In the genomic region with DNA sequence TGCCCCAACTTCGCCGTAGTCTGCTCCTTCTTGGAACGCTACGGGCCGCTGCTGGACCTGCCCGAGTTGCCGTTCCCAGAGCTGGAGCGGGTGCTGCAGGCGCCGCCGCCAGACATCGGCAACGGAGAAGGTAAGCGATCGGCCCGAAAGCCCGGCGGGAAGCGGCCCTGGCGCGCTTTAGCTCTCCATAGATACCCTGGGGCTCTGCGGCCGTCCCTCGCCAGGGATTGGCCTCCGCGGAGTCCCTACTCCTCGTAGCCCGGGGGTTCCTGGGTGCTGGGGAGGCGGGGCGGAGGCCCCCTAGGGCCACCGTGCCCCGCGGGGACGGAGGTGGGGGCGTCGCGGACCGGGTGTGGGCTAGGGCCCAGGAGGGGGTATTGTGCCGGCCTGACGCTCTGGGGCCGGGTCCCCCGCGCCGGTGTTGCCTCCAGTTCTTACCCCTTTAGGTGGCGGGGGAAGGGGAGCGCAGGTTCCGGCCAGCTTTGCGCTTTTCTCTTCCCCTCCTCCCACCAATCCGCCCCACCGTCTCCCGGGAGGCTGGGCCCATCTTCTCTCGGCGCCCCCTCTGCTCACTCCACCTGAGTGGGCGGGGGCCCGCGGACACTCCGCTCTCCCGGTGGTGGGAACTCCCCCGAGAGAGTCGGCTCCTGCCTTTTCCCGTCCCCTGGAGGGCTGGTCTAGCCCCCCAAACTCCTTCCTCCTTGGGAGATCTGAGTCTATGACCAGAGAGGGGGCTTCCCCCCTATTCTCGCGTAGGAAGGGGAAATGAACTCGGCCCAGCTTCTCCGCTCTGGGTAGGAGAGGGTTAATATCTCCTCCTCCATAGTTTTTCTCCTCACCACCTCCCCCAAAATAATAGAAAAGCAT, we compare ENCODE assay signal across 8 mouse cellular contexts. TPM values are rescaled to one million over a fixed set of nuclear protein-coding genes. Genes with fewer than 3 reads are reported as not detected.
DNase-seq lines count a peak whose midpoint lies in the region; ATAC-seq and TF ChIP-seq lines count a peak whose summit lies in the region.

No protein-coding gene starts in this region.

- TF ChIP-seq CTCF in ES-Bruce4 (IDR thresholded peaks at IDR 0.05; ENCODE audit: low read depth, low read length): no peak
- no peak for TF ChIP-seq CTCF in heart, postnatal 0 days (IDR thresholded peaks at IDR 0.05; ENCODE audit: low read depth)

- peak overlapping the region; percentile 99 for H3K9ac ChIP-seq in ES-Bruce4 (ENCODE audit: low read depth, poor library complexity, severe bottlenecking)
- peak overlapping the region; percentile 100 for H3K9ac ChIP-seq in forebrain, embryonic 13.5 days
- H3K9ac ChIP-seq in heart, postnatal 0 days (replicated peaks; ENCODE audit: low read depth, low read length): peak overlapping the region; percentile 99
- H3K9ac ChIP-seq in neural tube, embryonic 14.5 days (replicated peaks; ENCODE audit: low read depth, low read length): peak overlapping the region; percentile 98

- peak; percentile 14 for DNase-seq in brain, embryonic 18.5 days (ENCODE audit: low read depth, low spot score)
- DNase-seq in heart, postnatal 0 days (ENCODE audit: low spot score): peak; percentile 15
- DNase-seq in layer of hippocampus, adult 18-20 months (ENCODE audit: low spot score in 2 of 2): peak; percentile 28 to 51
- peak; percentile 32 to 40 for DNase-seq in lung, adult 18-20 months
- peak; percentile 76 for DNase-seq in testis, postnatal 14 days (ENCODE audit: low spot score)

- no peaks in the 10 kb centered on the region for H3K36me3 ChIP-seq in ES-Bruce4 (ENCODE audit: control insufficient read depth, insufficient read depth, low read length, poor library complexity, severe bottlenecking)
- 0 out of 2 replicates have a peak, but pooled peaks cover under 1% of the 10 kb centered on the region for H3K36me3 ChIP-seq in forebrain, embryonic 13.5 days (ENCODE audit: poor library complexity, severe bottlenecking)
- peaks cover 10% of the 10 kb centered on the region for H3K36me3 ChIP-seq in heart, postnatal 0 days (replicated peaks; ENCODE audit: control insufficient read depth, insufficient read depth, low read length)
- H3K36me3 ChIP-seq in neural tube, embryonic 14.5 days (ENCODE audit: control insufficient read depth, insufficient read depth, low read length): no peaks in the 10 kb centered on the region

- under 1% methylated on average over 61 of the region's 65 CpGs for WGBS in forebrain, embryonic 13.5 days
- under 1% methylated on average over 57 of the region's 65 CpGs for WGBS in heart, postnatal 0 days
- WGBS in neural tube, embryonic 14.5 days: under 1% methylated on average over 58 of the region's 65 CpGs

- TF ChIP-seq POLR2A in ES-Bruce4 (IDR thresholded peaks at IDR 0.05; ENCODE audit: insufficient read depth, low read length): no peak

- peak overlapping the region; percentile 81 for H3K27ac ChIP-seq in ES-Bruce4 (ENCODE audit: insufficient read depth, low read length)
- H3K27ac ChIP-seq in forebrain, embryonic 13.5 days: peak overlapping the region; percentile 98
- H3K27ac ChIP-seq in heart, postnatal 0 days (ENCODE audit: low read depth): peak overlapping the region; percentile 97
- peak overlapping the region; percentile 93 for H3K27ac ChIP-seq in neural tube, embryonic 14.5 days (ENCODE audit: low read depth, low read length)

- H3K4me1 ChIP-seq in ES-Bruce4 (ENCODE audit: control insufficient read depth, insufficient read depth, low read length): no peaks in the 10 kb centered on the region
- peaks cover 16% of the 10 kb centered on the region for H3K4me1 ChIP-seq in forebrain, embryonic 13.5 days
- peaks cover 5% of the 10 kb centered on the region for H3K4me1 ChIP-seq in heart, postnatal 0 days (ENCODE audit: control insufficient read depth, insufficient read depth)
- H3K4me1 ChIP-seq in neural tube, embryonic 14.5 days (ENCODE audit: control insufficient read depth, insufficient read depth, low read length): peaks cover 13% of the 10 kb centered on the region

- H3K4me3 ChIP-seq in ES-Bruce4 (ENCODE audit: low read depth, low read length): peak overlapping the region; percentile 86
- peak overlapping the region; percentile 100 for H3K4me3 ChIP-seq in forebrain, embryonic 13.5 days
- peak overlapping the region; percentile 97 for H3K4me3 ChIP-seq in heart, postnatal 0 days (ENCODE audit: low read depth, low read length)
- H3K4me3 ChIP-seq in neural tube, embryonic 14.5 days (ENCODE audit: low read depth, low read length): peak overlapping the region; percentile 100

- 0 out of 2 replicates have a peak, but pooled peaks have one; percentile 11 for TF ChIP-seq EP300 in ES-Bruce4 (IDR thresholded peaks at IDR 0.05; ENCODE audit: insufficient read depth, low read depth, low read length)
- peak; percentile 9; the same call in 1 of the 2 replicates for TF ChIP-seq EP300 in heart, postnatal 0 days (IDR thresholded peaks at IDR 0.05; ENCODE audit: low read depth)

- H3K4me2 ChIP-seq in forebrain, embryonic 13.5 days: peak overlapping the region; percentile 61
- H3K4me2 ChIP-seq in heart, postnatal 0 days (ENCODE audit: low read depth, low read length): peak overlapping the region; percentile 78
- H3K4me2 ChIP-seq in neural tube, embryonic 14.5 days (ENCODE audit: low read depth, low read length): peak overlapping the region; percentile 68

- peak; percentile 38 for ATAC-seq in forebrain, embryonic 13.5 days
- ATAC-seq in heart, postnatal 0 days (ENCODE audit: insufficient read depth, low read depth): peak; percentile 11
- ATAC-seq in neural tube, embryonic 14.5 days (ENCODE audit: low read depth): peak; percentile 41

- no peaks in the 10 kb centered on the region for H3K27me3 ChIP-seq in ES-Bruce4 (ENCODE audit: control insufficient read depth, insufficient read depth, low read length, poor library complexity, severe bottlenecking)
- no peaks in the 10 kb centered on the region for H3K27me3 ChIP-seq in forebrain, embryonic 13.5 days
- no peaks in the 10 kb centered on the region for H3K27me3 ChIP-seq in heart, postnatal 0 days (ENCODE audit: control insufficient read depth, insufficient read depth, low read length)
- H3K27me3 ChIP-seq in neural tube, embryonic 14.5 days (ENCODE audit: control insufficient read depth, insufficient read depth, low read length): no peaks in the 10 kb centered on the region

- H3K9me3 ChIP-seq in ES-Bruce4 (replicated peaks; ENCODE audit: control insufficient read depth, insufficient read depth, low read length, poor library complexity, severe bottlenecking): no peaks in the 10 kb centered on the region
- H3K9me3 ChIP-seq in forebrain, embryonic 13.5 days (replicated peaks): no peaks in the 10 kb centered on the region
- no peaks in the 10 kb centered on the region for H3K9me3 ChIP-seq in heart, postnatal 0 days (replicated peaks; ENCODE audit: control insufficient read depth, low read length)
- H3K9me3 ChIP-seq in neural tube, embryonic 14.5 days (ENCODE audit: control insufficient read depth, low read length): no peaks in the 10 kb centered on the region

RNA-seq across cellular contexts. Expression of gene Rsf1, which starts 0.5 kb away (rescaled TPM):
- polyA plus RNA-seq in ES-Bruce4 (2011; ENCODE audit: insufficient read depth, insufficient read length, low read depth, missing spikeins): 57.3 and 66.4 TPM in 2 replicates
- polyA plus RNA-seq in forebrain, embryonic 13.5 days (2015; fragmentation: Nextera tagmentation; extraction: Ambion mirVana): 38.1 and 41.7 TPM in 2 replicates
- total RNA-seq in heart, postnatal 0 days (2014; rRNA removed; ENCODE audit: low replicate concordance): 7.6 and 14.6 TPM in 2 replicates
- 8.6 and 10.6 TPM in 2 replicates for polyA plus RNA-seq in heart, postnatal 0 days (2015; fragmentation: Nextera tagmentation; extraction: Ambion mirVana)
- total RNA-seq in layer of hippocampus, adult 18-20 months (2021): 10 to 100 TPM; 48.5 to 50.1 TPM
- polyA plus RNA-seq in neural tube, embryonic 14.5 days (2014; fragmentation: Nextera tagmentation; extraction: Ambion mirVana): 29.3 and 30.7 TPM in 2 replicates

RNA-seq across cellular contexts. Expression of gene Aamdc, which starts 0.9 kb away (rescaled TPM):
- polyA plus RNA-seq in ES-Bruce4 (2011; ENCODE audit: insufficient read depth, insufficient read length, low read depth, missing spikeins): 23.8 and 25.2 TPM in 2 replicates
- polyA plus RNA-seq in forebrain, embryonic 13.5 days (2015; fragmentation: Nextera tagmentation; extraction: Ambion mirVana): 42.7 and 46.3 TPM in 2 replicates
- total RNA-seq in heart, postnatal 0 days (2014; rRNA removed; ENCODE audit: low replicate concordance): 20.5 and 46.8 TPM in 2 replicates
- 78.1 and 80.2 TPM in 2 replicates for polyA plus RNA-seq in heart, postnatal 0 days (2015; fragmentation: Nextera tagmentation; extraction: Ambion mirVana)
- 10 to 100 TPM; 51.7 to 53.4 TPM for total RNA-seq in layer of hippocampus, adult 18-20 months (2021)
- 45.4 and 55.0 TPM in 2 replicates for polyA plus RNA-seq in neural tube, embryonic 14.5 days (2014; fragmentation: Nextera tagmentation; extraction: Ambion mirVana)

Comparison
In these comparisons a context has a peak if more than half of its experiments do, and no peak if none do; other contexts are left out.
1. Peak in every context shown above with its lines: DNase-seq, ATAC-seq, H3K4me3 ChIP-seq and H3K27ac ChIP-seq.
2. DNase-seq: peak in every context shown above with its lines; median percentile 76 in testis, postnatal 14 days; 40 in layer of hippocampus, adult 18-20 months; 36 in lung, adult 18-20 months; 15 in heart, postnatal 0 days; 14 in brain, embryonic 18.5 days.